Mouse (Mus musculus): ENCODE results near the gene Myof. TPM values are rescaled to one million over a fixed set of nuclear protein-coding genes. Genes with fewer than 3 reads are reported as not detected.
A peak's percentile ranks its signal among the peaks of the same experiment; 100 is the strongest.

Gene Myof
- polyA plus RNA-seq, 1 experiment from 2014 or later = 15.9 TPM

- ATAC-seq (ENCODE audit: insufficient read depth, low FRiP score, low read depth) = no peak
- no peaks in the 10 kb centered on the region for H3K36me3 ChIP-seq
- H3K9me3 ChIP-seq = no peaks in the 10 kb centered on the region
- no peaks in the 10 kb centered on the region for H3K4me1 ChIP-seq
- no peak overlapping the region for H3K4me3 ChIP-seq (replicated peaks)
- no peaks in the 10 kb centered on the region for H3K27me3 ChIP-seq (replicated peaks)
- no peak overlapping the region for H3K9ac ChIP-seq
- no peak overlapping the region for H3K27ac ChIP-seq
- WGBS = 83% methylated on average over 2 of the region's 2 CpGs
- H3K4me2 ChIP-seq = no peak overlapping the region
These were observed 111.2 kb downstream of the Myof start for GRCm38 (mm10) chr19:37932198-37932597.

- Histone ChIP-seq H3K36me3 (no peaks in the 10 kb centered on the region), H3K9me3 (no peaks in the 10 kb centered on the region), H3K9ac (no peak overlapping the region), H3K4me2 (no peak overlapping the region), H3K4me1 (no peaks in the 10 kb centered on the region), H3K27me3 (replicated peaks) (no peaks in the 10 kb centered on the region), H3K27ac (no peak overlapping the region), H3K4me3 (replicated peaks) (no peak overlapping the region)
- ATAC-seq (ENCODE audit: insufficient read depth, low FRiP score, low read depth) = no peak
- 79% methylated on average over 7 of the region's 7 CpGs for WGBS
These were observed 115.5 kb downstream of the Myof start for GRCm38 (mm10) chr19:37927911-37928310.

GRCm38 (mm10) chr19:37925323-37925722, 118.1 kb downstream of the Myof start:
- H3K27ac ChIP-seq = no peak overlapping the region
- H3K4me2 ChIP-seq = no peak overlapping the region
- no peak for ATAC-seq (ENCODE audit: insufficient read depth, low FRiP score, low read depth)
- WGBS = 86% methylated on average over 3 of the region's 3 CpGs
- H3K9me3 ChIP-seq = no peaks in the 10 kb centered on the region
- no peaks in the 10 kb centered on the region for H3K4me1 ChIP-seq
- H3K4me3 ChIP-seq (replicated peaks) = no peak overlapping the region
- H3K9ac ChIP-seq = no peak overlapping the region
- H3K27me3 ChIP-seq (replicated peaks) = no peaks in the 10 kb centered on the region
- H3K36me3 ChIP-seq = no peaks in the 10 kb centered on the region

GRCm38 (mm10) chr19:37924266-37924665, 119.1 kb downstream of the Myof start:
- ATAC-seq (ENCODE audit: insufficient read depth, low FRiP score, low read depth) = no peak
- 75% methylated on average over 3 of the region's 3 CpGs for WGBS
- Histone ChIP-seq H3K4me2 (no peak overlapping the region), H3K4me1 (no peaks in the 10 kb centered on the region), H3K27me3 (replicated peaks) (no peaks in the 10 kb centered on the region), H3K9me3 (no peaks in the 10 kb centered on the region), H3K27ac (no peak overlapping the region), H3K9ac (no peak overlapping the region), H3K36me3 (no peaks in the 10 kb centered on the region), H3K4me3 (replicated peaks) (no peak overlapping the region)

- no peak for ATAC-seq (ENCODE audit: insufficient read depth, low FRiP score, low read depth)
- 68% methylated on average over 5 of the region's 5 CpGs for WGBS
- H3K9ac ChIP-seq = no peak overlapping the region
- no peaks in the 10 kb centered on the region for H3K4me1 ChIP-seq
- H3K4me2 ChIP-seq = no peak overlapping the region
- H3K4me3 ChIP-seq (replicated peaks) = no peak overlapping the region
- H3K27ac ChIP-seq = no peak overlapping the region
- no peaks in the 10 kb centered on the region for H3K9me3 ChIP-seq
- H3K36me3 ChIP-seq = no peaks in the 10 kb centered on the region
- H3K27me3 ChIP-seq (replicated peaks) = no peaks in the 10 kb centered on the region
These were observed 122.3 kb downstream of the Myof start for GRCm38 (mm10) chr19:37921098-37921497.

GRCm38 (mm10) chr19:37918515-37918932, 124.9 kb downstream of the Myof start:
- Histone ChIP-seq H3K4me2 (no peak overlapping the region), H3K9me3 (no peaks in the 10 kb centered on the region), H3K36me3 (no peaks in the 10 kb centered on the region), H3K4me3 (replicated peaks) (no peak overlapping the region), H3K27ac (no peak overlapping the region), H3K4me1 (no peaks in the 10 kb centered on the region), H3K27me3 (replicated peaks) (no peaks in the 10 kb centered on the region), H3K9ac (no peak overlapping the region)
- WGBS = 59% methylated on average over 12 of the region's 12 CpGs
- no peak; the same call in 1 of the 2 replicates for ATAC-seq (ENCODE audit: insufficient read depth, low FRiP score, low read depth)

GRCm38 (mm10) chr19:37914261-37914660, 129.1 kb downstream of the Myof start:
- ATAC-seq (ENCODE audit: insufficient read depth, low FRiP score, low read depth) = no peak
- Histone ChIP-seq H3K36me3 (no peaks in the 10 kb centered on the region), H3K4me3 (replicated peaks) (no peak overlapping the region), H3K4me1 (no peaks in the 10 kb centered on the region), H3K27me3 (replicated peaks) (no peaks in the 10 kb centered on the region), H3K4me2 (no peak overlapping the region), H3K9ac (no peak overlapping the region), H3K27ac (no peak overlapping the region), H3K9me3 (no peaks in the 10 kb centered on the region)
- WGBS = 84% methylated on average over 4 of the region's 4 CpGs

- no peaks in the 10 kb centered on the region for H3K36me3 ChIP-seq
- no peak for ATAC-seq (ENCODE audit: insufficient read depth, low FRiP score, low read depth)
- H3K4me1 ChIP-seq = no peaks in the 10 kb centered on the region
- H3K9ac ChIP-seq = no peak overlapping the region
- no peak overlapping the region for H3K4me3 ChIP-seq (replicated peaks)
- H3K27me3 ChIP-seq (replicated peaks) = no peaks in the 10 kb centered on the region
- no peak overlapping the region for H3K4me2 ChIP-seq
- H3K9me3 ChIP-seq = no peaks in the 10 kb centered on the region
- no peak overlapping the region for H3K27ac ChIP-seq
- WGBS = 66% methylated on average over 6 of the region's 6 CpGs
These were observed 130.9 kb downstream of the Myof start for GRCm38 (mm10) chr19:37912501-37912900.

- ATAC-seq (ENCODE audit: insufficient read depth, low FRiP score, low read depth) = no peak
- Histone ChIP-seq H3K4me1 (no peaks in the 10 kb centered on the region), H3K4me2 (no peak overlapping the region), H3K9ac (no peak overlapping the region), H3K4me3 (replicated peaks) (no peak overlapping the region), H3K27me3 (replicated peaks) (no peaks in the 10 kb centered on the region), H3K36me3 (no peaks in the 10 kb centered on the region), H3K9me3 (no peaks in the 10 kb centered on the region), H3K27ac (no peak overlapping the region)
- 57% methylated on average over 5 of the region's 5 CpGs for WGBS
These were observed 133.5 kb downstream of the Myof start for GRCm38 (mm10) chr19:37909830-37910261.

GRCm38 (mm10) chr19:37907451-37908320, 135.7 kb downstream of the Myof start:
- H3K9me3 ChIP-seq = no peaks in the 10 kb centered on the region
- no peak overlapping the region for H3K4me2 ChIP-seq
- H3K27me3 ChIP-seq (replicated peaks) = no peaks in the 10 kb centered on the region
- H3K9ac ChIP-seq = no peak overlapping the region
- H3K4me3 ChIP-seq (replicated peaks) = no peak overlapping the region
- no peak for ATAC-seq (ENCODE audit: insufficient read depth, low FRiP score, low read depth)
- 21% methylated on average over 17 of the region's 17 CpGs for WGBS
- H3K4me1 ChIP-seq = no peaks in the 10 kb centered on the region
- no peaks in the 10 kb centered on the region for H3K36me3 ChIP-seq
- no peak overlapping the region for H3K27ac ChIP-seq

GRCm38 (mm10) chr19:37906916-37907315, 136.5 kb downstream of the Myof start:
- no peaks in the 10 kb centered on the region for H3K36me3 ChIP-seq
- no peaks in the 10 kb centered on the region for H3K4me1 ChIP-seq
- no peaks in the 10 kb centered on the region for H3K27me3 ChIP-seq (replicated peaks)
- no peak overlapping the region for H3K9ac ChIP-seq
- H3K4me2 ChIP-seq = no peak overlapping the region
- ATAC-seq (ENCODE audit: insufficient read depth, low FRiP score, low read depth) = no peak
- no peak overlapping the region for H3K4me3 ChIP-seq (replicated peaks)
- WGBS = 60% methylated on average over 3 of the region's 3 CpGs
- no peak overlapping the region for H3K27ac ChIP-seq
- H3K9me3 ChIP-seq = no peaks in the 10 kb centered on the region

GRCm38 (mm10) chr19:37896081-37896480, 147.3 kb downstream of the Myof start:
- H3K9me3 ChIP-seq = no peaks in the 10 kb centered on the region
- H3K36me3 ChIP-seq = no peaks in the 10 kb centered on the region
- H3K27me3 ChIP-seq (replicated peaks) = no peaks in the 10 kb centered on the region
- 25% methylated on average over 7 of the region's 7 CpGs for WGBS
- H3K9ac ChIP-seq = no peak overlapping the region
- peak overlapping the region; percentile 21; the same call in 1 of the 2 replicates for H3K27ac ChIP-seq
- ATAC-seq (ENCODE audit: insufficient read depth, low FRiP score, low read depth) = peak; percentile 35; the same call in 1 of the 2 replicates
- H3K4me2 ChIP-seq = no peak overlapping the region
- H3K4me3 ChIP-seq (replicated peaks) = no peak overlapping the region
- H3K4me1 ChIP-seq = no peaks in the 10 kb centered on the region

Measured in stomach, embryonic 15.5 days (tissue).